Mouse (Mus musculus): ENCODE data around the gene Amfr.
A peak's percentile ranks its signal among the peaks of the same experiment; 100 is the strongest.

Gene Amfr

DNA sequence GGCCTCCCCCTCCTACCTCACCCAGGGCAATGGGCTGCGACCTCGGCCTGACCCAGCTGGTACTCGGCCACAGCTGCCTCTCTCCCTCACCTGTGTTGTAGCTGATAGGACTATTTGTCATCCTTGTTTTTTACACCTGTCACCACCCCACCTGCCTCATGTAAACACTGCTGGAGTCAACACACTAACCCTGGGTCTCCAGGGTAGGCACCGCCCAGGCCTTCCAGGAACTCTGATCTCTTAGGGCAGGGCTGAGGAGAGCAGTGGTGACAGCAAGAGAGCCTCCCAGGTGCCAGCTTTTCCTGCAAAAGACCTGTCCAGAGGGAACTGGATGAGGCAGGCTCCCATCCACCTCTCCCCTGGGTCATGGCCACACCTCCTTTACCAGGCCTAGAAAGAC, 83.4 kb downstream of the Amfr start:
- DNase-seq, result no peak

DNA sequence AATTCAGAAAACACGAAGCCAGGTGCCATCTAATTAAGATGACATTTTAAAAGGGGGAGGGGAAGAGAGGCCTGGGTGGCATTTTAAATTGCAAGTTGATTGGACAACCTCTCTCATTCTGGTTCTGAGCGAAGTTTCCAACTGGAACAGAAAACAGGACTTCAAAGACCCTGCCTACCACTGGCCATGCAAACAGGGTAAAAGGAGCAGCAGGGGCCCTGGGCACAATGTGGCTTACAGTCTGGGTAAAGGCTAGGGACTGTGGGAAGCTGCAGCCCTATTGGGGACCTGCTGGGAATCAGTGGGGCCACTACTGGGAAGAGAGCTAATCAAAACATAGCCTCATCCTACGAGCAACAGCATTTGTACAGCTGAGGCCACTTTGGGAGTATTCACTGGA, 87.1 kb downstream of the Amfr start:
- no peak for DNase-seq

DNA sequence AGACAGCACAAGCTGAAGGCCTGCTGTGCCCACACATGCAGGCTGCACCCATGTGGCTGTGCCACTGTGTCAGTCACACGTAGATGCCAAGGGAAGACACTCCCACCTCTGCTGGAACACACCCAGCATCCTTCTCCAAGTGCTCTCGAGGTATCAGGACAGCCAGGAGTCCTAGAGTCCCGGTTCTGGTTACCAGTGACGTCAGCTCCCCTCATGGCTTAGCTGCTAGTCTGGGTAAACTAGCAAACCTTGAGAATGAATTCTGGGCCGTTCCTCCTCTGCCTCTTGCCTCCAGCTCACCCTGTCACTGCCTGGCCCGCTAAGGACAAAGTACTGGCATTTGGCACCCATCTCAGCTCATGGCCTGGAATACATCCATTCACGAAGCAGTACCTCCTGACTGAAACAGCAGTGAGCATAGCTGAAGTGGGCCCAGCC, 88.7 kb downstream of the Amfr start:
- peak; percentile 90 for DNase-seq

Measured in right cerebral cortex, adult 18-20 months (tissue).